Mouse (Mus musculus) heart, postnatal 0 days (tissue): ENCODE results near the gene Zfp459. TPM values are rescaled to one million over a fixed set of nuclear protein-coding genes. Genes with fewer than 3 reads are reported as not detected.
A peak's percentile ranks its signal among the peaks of the same experiment; 100 is the strongest.
"Not testable (repeated sequence)": the region's sequence is repeated elsewhere in the genome, so short reads cannot be mapped to it uniquely, and the experiment has no call there.

ENCODE experiments used
- ATAC-seq: fragments of 200-750 bp; cut with Nextera tagmentation; 2 replicates; pipeline ENCODE4 v1.8.0; 2017; ENCODE audit warnings: low read depth, moderate number of reproducible peaks, moderate library complexity; ENCODE audit not compliant: insufficient read depth
- DNase-seq: peaks from one replicate; pipeline ENCODE4 v3.0.0-alpha.2; 2016; ENCODE audit warnings: low spot score
- H3K27ac ChIP-seq: fragments of 300-500 bp; sonication (generic); 2 replicates; pipeline ENCODE4 v1.5.1; 2014; ENCODE audit warnings: low read depth, mild to moderate bottlenecking
- H3K27me3 ChIP-seq: fragments of 300-500 bp; sonication (generic); 2 replicates; pipeline ENCODE4 v1.6.1; 2014; ENCODE audit warnings: low read length, mixed read lengths; ENCODE audit not compliant: control insufficient read depth, insufficient read depth
- H3K36me3 ChIP-seq: fragments of 300-500 bp; sonication (generic); replicated peaks from 2 replicates; pipeline ENCODE4 v1.6.1; 2014; ENCODE audit warnings: low read length, mixed read lengths; ENCODE audit not compliant: control insufficient read depth, insufficient read depth
- H3K4me1 ChIP-seq: fragments of 300-500 bp; sonication (generic); 2 replicates; pipeline ENCODE4 v1.6.1; 2014; ENCODE audit warnings: antibody characterized with exemption; ENCODE audit not compliant: control insufficient read depth, insufficient read depth
- H3K4me2 ChIP-seq: fragments of 300-500 bp; sonication (generic); 2 replicates; pipeline ENCODE4 v1.6.1; 2014; ENCODE audit warnings: low read depth, mild to moderate bottlenecking, low read length, moderate library complexity
- H3K4me3 ChIP-seq: fragments of 300-500 bp; sonication (generic); 2 replicates; pipeline ENCODE4 v1.5.1; 2014; ENCODE audit warnings: low read depth, low read length
- H3K9ac ChIP-seq: fragments of 300-500 bp; sonication (generic); replicated peaks from 2 replicates; pipeline ENCODE4 v1.6.1; 2014; ENCODE audit warnings: low read depth, low read length, mixed read lengths
- H3K9me3 ChIP-seq: fragments of 300-500 bp; sonication (generic); replicated peaks from 2 replicates; pipeline ENCODE4 v1.6.1; 2016; ENCODE audit warnings: low read length; ENCODE audit not compliant: control insufficient read depth
- CTCF ChIP-seq: IDR thresholded peaks from 2 replicates; pipeline ENCODE4 v1.5.1; 2016; ENCODE audit warnings: antibody characterized with exemption, control low read depth, low read depth
- EP300 ChIP-seq: IDR thresholded peaks from 2 replicates; pipeline ENCODE4 v1.6.1; 2016; ENCODE audit warnings: antibody characterized with exemption, low read depth
- WGBS: fragments of 180-500 bp; shearing (Covaris S2); extraction: QIAGEN DNeasy Blood & Tissue Kit; methylation state at CpG from one replicate; pipeline ENCODE4 v1.1.7; 2014; 5-methylcytosine and 5-hydroxymethylcytosine counted together
- polyA plus RNA-seq: library from polyadenylated mRNA; unstranded; fragments of >200 nt; fragmentation: Nextera tagmentation; extraction: Ambion mirVana; gene quantifications from 2 replicates; pipeline ENCODE4 v1.2.1, GENCODE M21; 2015
- total RNA-seq: library from RNA; depleted of rRNA; stranded (reverse); fragments of >200 nt; gene quantifications from 2 replicates; pipeline ENCODE4 v1.2.3, GENCODE M21; 2014; ENCODE audit warnings: low replicate concordance; rRNA removed

Gene Zfp459
- not detected in 2 replicates for total RNA-seq
- 0.10 and 0.18 TPM in 2 replicates for polyA plus RNA-seq

GRCm38 (mm10) chr13:67421207-67421857, at the start of gene Zfp459:
Gene Zfp459, minus strand, starts transcription at chr13:67421418.
- TF ChIP-seq CTCF, result no peak
- TF ChIP-seq EP300, result no peak
- peaks cover 6% of the 10 kb centered on the region; the same call in 1 of the 2 replicates for H3K4me1 ChIP-seq
- DNase-seq (no peak), ATAC-seq (peak; percentile 33; the same call in 1 of the 2 replicates)
- peak within 1 kb of the TSS; percentile 67 for H3K4me3 ChIP-seq
- H3K27me3 ChIP-seq, result no peaks in the 10 kb centered on the region
- H3K4me2 ChIP-seq, result peak within 1 kb of the TSS; percentile 96
- H3K9ac ChIP-seq, result peak within 1 kb of the TSS; percentile 11; the same call in 1 of the 2 replicates
- 2% methylated on average over 22 of the region's 22 CpGs for WGBS
- no peaks in the 10 kb centered on the region for H3K36me3 ChIP-seq
- no peak within 1 kb of the TSS for H3K27ac ChIP-seq
- no peaks in the 10 kb centered on the region for H3K9me3 ChIP-seq

- H3K9me3 ChIP-seq, result 0 out of 2 replicates have a peak, but pooled peaks cover 4% of the 10 kb centered on the region
- no peak overlapping the region for H3K4me3 ChIP-seq
- no peaks in the 10 kb centered on the region for H3K4me1 ChIP-seq
- peaks cover 31% of the 10 kb centered on the region for H3K36me3 ChIP-seq
- WGBS, result 90% methylated on average over 3 of the region's 3 CpGs
- H3K9ac ChIP-seq, result no peak overlapping the region
- no peak for ATAC-seq
- no peak overlapping the region for H3K27ac ChIP-seq
- TF ChIP-seq CTCF (no peak), EP300 (no peak)
- no peak overlapping the region for H3K4me2 ChIP-seq
- H3K27me3 ChIP-seq, result no peaks in the 10 kb centered on the region
- no peak for DNase-seq
Observed at GRCm38 (mm10) chr13:67469274-67469673, 48.1 kb upstream of the Zfp459 start.

GRCm38 (mm10) chr13:67463506-67464185, 42.4 kb upstream of the Zfp459 start:
- H3K9me3 ChIP-seq, H3K27ac ChIP-seq, H3K36me3 ChIP-seq, H3K9ac ChIP-seq, H3K4me1 ChIP-seq, ATAC-seq, H3K27me3 ChIP-seq, H3K4me2 ChIP-seq, H3K4me3 ChIP-seq, DNase-seq: not testable (repeated sequence)
- 61% methylated on average over 2 of the region's 5 CpGs for WGBS

- TF ChIP-seq CTCF (no peak), EP300 (no peak)
- Histone ChIP-seq H3K4me1 (peaks cover 3% of the 10 kb centered on the region; the same call in 1 of the 2 replicates), H3K27me3 (no peaks in the 10 kb centered on the region), H3K9me3 (no peaks in the 10 kb centered on the region), H3K27ac (peak overlapping the region; percentile 46), H3K4me2 (peak overlapping the region; percentile 71), H3K36me3 (peaks cover 6% of the 10 kb centered on the region), H3K4me3 (peak overlapping the region; percentile 64), H3K9ac (peak overlapping the region; percentile 47; the same call in 1 of the 2 replicates)
- WGBS, result 9% methylated on average over 3 of the region's 3 CpGs
- ATAC-seq, result no peak
- DNase-seq, result no peak
Observed at GRCm38 (mm10) chr13:67452021-67452309, 30.7 kb upstream of the Zfp459 start.

GRCm38 (mm10) chr13:67451172-67452020, 30.2 kb upstream of the Zfp459 start, which contains the start of gene Zfp874a:
Gene Zfp874a, minus strand, starts transcription at chr13:67451624.
- Histone ChIP-seq H3K4me2 (peak within 1 kb of the TSS; percentile 71), H3K9me3 (no peaks in the 10 kb centered on the region), H3K36me3 (peaks cover 12% of the 10 kb centered on the region), H3K27ac (peak within 1 kb of the TSS; percentile 63), H3K4me3 (peak within 1 kb of the TSS; percentile 64), H3K27me3 (no peaks in the 10 kb centered on the region), H3K9ac (peak within 1 kb of the TSS; percentile 47), H3K4me1 (peaks cover 3% of the 10 kb centered on the region; the same call in 1 of the 2 replicates)
- TF ChIP-seq CTCF (no peak), EP300 (no peak)
- under 1% methylated on average over 20 of the region's 20 CpGs for WGBS
- ATAC-seq, result peak; percentile 94
- DNase-seq, result peak; percentile 81

- not testable (repeated sequence) for H3K36me3 ChIP-seq, H3K9me3 ChIP-seq, H3K4me2 ChIP-seq, ATAC-seq, H3K27me3 ChIP-seq, H3K27ac ChIP-seq, DNase-seq, H3K4me1 ChIP-seq, H3K4me3 ChIP-seq, H3K9ac ChIP-seq
- WGBS, result 60% methylated on average over 1 of the region's 3 CpGs
Observed at GRCm38 (mm10) chr13:67437095-67437494, 15.9 kb upstream of the Zfp459 start.
